Comparison of ENCODE assay signal across 19 mouse cellular contexts in genomic region chr9:40521097-40521496, GRCm38 (mm10).
"Had no signal": no experiment of that assay in that cellular context is flagged by ENCODE, and none has a peak within 500 bp of the region (broad histone marks: within the 10 kb centered on the region; RNA-seq: fewer than 3 reads in every experiment).

No protein-coding gene starts in this region.

- H3K27ac ChIP-seq: liver, embryonic 14.5 days; neural tube, embryonic 13.5 days; neural tube, embryonic 15.5 days had no signal

- H3K9ac ChIP-seq: liver, embryonic 14.5 days; neural tube, embryonic 13.5 days; neural tube, embryonic 15.5 days had no signal

- H3K4me3 ChIP-seq: megakaryocyte, embryonic 14.5 days; myocyte; neural tube, embryonic 13.5 days; neural tube, embryonic 15.5 days had no signal

- ATAC-seq: midbrain, embryonic 16.5 days had no signal

- H3K9me3 ChIP-seq: megakaryocyte, embryonic 14.5 days; neural tube, embryonic 13.5 days; neural tube, embryonic 15.5 days had no signal

- H3K4me2 ChIP-seq: midbrain, embryonic 11.5 days; neural tube, embryonic 13.5 days; neural tube, embryonic 15.5 days had no signal

- H3K27me3 ChIP-seq: megakaryocyte, embryonic 14.5 days; neural tube, embryonic 13.5 days; neural tube, embryonic 15.5 days had no signal

- H3K36me3 ChIP-seq: neural tube, embryonic 13.5 days; neural tube, embryonic 15.5 days had no signal

- H3K4me1 ChIP-seq: neural tube, embryonic 15.5 days had no signal

- DNase-seq: lung, adult 2 months; lung, postnatal 10 days; lung, postnatal 36 days; midbrain, embryonic 14.5 days; retina, postnatal 1 day; right cerebral cortex, adult 18-20 months; right cerebral cortex, postnatal 25 days; right cerebral cortex, postnatal 4 days; spleen, adult 18-20 months; thymus, adult 18-20 months; thymus, postnatal 14 days; thymus, postnatal 36 days had no signal
